Mouse (Mus musculus): ENCODE data around the gene Mfsd9. TPM values are rescaled to one million over a fixed set of nuclear protein-coding genes. Genes with fewer than 3 reads are reported as not detected.

The Mfsd9 gene
- polyA plus RNA-seq, 1 experiment from 2014 or later = 2.8 TPM

- WGBS = 26% methylated on average over 3 of the region's 3 CpGs
- no peak overlapping the region for H3K4me3 ChIP-seq
- H3K9me3 ChIP-seq (replicated peaks) = no peaks in the 10 kb centered on the region
- peak; percentile 26 for DNase-seq (ENCODE audit: low spot score)
- H3K27ac ChIP-seq (replicated peaks) = no peak overlapping the region
- H3K36me3 ChIP-seq = no peaks in the 10 kb centered on the region
- H3K4me1 ChIP-seq = no peaks in the 10 kb centered on the region
- H3K27me3 ChIP-seq (ENCODE audit: low read depth, poor library complexity, severe bottlenecking) = no peaks in the 10 kb centered on the region
Observed at GRCm38 (mm10) chr1:40802759-40803158, 12.3 kb upstream of the Mfsd9 start.

DNA sequence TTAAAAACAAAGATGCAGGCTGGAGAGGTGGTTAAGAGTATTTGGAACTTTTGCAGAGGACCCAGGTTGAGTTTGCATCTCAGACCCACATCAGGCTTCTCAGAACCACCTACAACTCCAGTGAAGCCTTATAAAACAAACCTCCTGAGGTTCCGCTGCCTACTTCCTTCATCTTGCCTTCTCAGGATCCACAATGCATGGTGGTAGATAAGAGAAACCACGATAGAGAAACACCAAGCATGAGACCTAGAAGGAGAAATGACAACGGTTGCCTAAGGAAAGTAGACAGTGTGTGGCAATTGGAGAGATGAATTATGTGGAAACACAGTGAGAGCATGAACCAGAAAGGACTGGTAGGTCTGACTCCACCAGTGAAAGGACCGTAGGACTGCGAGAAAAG, 10.4 kb upstream of the Mfsd9 start:
- Histone ChIP-seq H3K27me3 (ENCODE audit: low read depth, poor library complexity, severe bottlenecking) (no peaks in the 10 kb centered on the region), H3K4me3 (no peak overlapping the region), H3K4me1 (no peaks in the 10 kb centered on the region), H3K27ac (replicated peaks) (no peak overlapping the region), H3K9me3 (replicated peaks) (no peaks in the 10 kb centered on the region), H3K36me3 (no peaks in the 10 kb centered on the region)
- DNase-seq (ENCODE audit: low spot score) = no peak
- WGBS = 85% methylated on average over 5 of the region's 5 CpGs

DNA sequence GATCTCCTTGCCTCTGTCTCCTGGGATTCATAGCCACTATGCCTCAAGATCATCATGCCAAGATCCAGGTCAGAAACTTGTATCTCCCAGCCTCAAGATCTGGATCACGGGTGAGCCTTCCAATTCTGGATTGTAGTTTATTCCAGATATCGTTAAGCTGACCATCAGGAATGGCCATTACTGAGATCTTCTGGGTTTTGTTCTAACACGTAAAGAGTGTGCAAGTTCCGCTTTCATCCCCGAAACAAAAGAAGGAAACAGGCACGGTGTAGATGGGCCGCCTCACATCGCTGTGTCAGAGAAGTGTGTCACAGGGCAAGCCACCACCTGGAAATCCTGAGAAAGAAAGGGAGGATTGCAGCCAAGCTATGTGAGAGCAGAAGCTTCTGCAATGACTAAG, 8.6 kb upstream of the Mfsd9 start:
- Histone ChIP-seq H3K36me3 (no peaks in the 10 kb centered on the region), H3K27me3 (ENCODE audit: low read depth, poor library complexity, severe bottlenecking) (no peaks in the 10 kb centered on the region), H3K27ac (replicated peaks) (no peak overlapping the region), H3K4me3 (no peak overlapping the region), H3K4me1 (no peaks in the 10 kb centered on the region), H3K9me3 (replicated peaks) (no peaks in the 10 kb centered on the region)
- DNase-seq (ENCODE audit: low spot score) = no peak
- WGBS = 88% methylated on average over 8 of the region's 8 CpGs

DNA sequence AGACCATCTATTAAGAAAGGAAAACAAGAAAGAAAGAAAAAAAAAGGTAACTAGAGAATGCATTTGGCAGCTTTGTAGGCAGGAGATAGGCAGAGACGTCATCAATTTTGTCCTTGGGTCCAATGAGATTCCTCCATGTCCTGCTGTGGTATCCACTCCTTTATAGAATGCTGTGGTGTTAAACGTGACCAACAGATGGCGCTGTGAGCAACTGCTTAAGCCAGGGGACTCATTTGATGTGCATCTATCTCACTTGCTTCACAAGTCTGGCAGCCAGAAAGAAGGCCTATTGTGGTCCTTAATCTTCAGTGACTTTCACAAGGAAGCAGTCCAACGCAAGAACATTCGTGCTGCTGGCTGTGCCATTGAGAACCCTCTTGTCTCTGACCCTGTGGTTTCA, 6.9 kb upstream of the Mfsd9 start:
- Histone ChIP-seq H3K4me3 (no peak overlapping the region), H3K36me3 (no peaks in the 10 kb centered on the region), H3K4me1 (no peaks in the 10 kb centered on the region), H3K27ac (replicated peaks) (no peak overlapping the region), H3K27me3 (ENCODE audit: low read depth, poor library complexity, severe bottlenecking) (no peaks in the 10 kb centered on the region), H3K9me3 (replicated peaks) (no peaks in the 10 kb centered on the region)
- DNase-seq (ENCODE audit: low spot score) = peak; percentile 64
- 16% methylated on average over 5 of the region's 5 CpGs for WGBS

- 92% methylated on average over 1 of the region's 1 CpGs for WGBS
- no peak for DNase-seq (ENCODE audit: low spot score)
- Histone ChIP-seq H3K36me3 (no peaks in the 10 kb centered on the region), H3K9me3 (replicated peaks) (no peaks in the 10 kb centered on the region), H3K4me3 (no peak overlapping the region), H3K4me1 (peaks cover 7% of the 10 kb centered on the region), H3K27me3 (ENCODE audit: low read depth, poor library complexity, severe bottlenecking) (no peaks in the 10 kb centered on the region), H3K27ac (replicated peaks) (no peak overlapping the region)
Observed at GRCm38 (mm10) chr1:40795508-40795907, 5.0 kb upstream of the Mfsd9 start.

- no peaks in the 10 kb centered on the region for H3K27me3 ChIP-seq (ENCODE audit: low read depth, poor library complexity, severe bottlenecking)
- WGBS = 45% methylated on average over 5 of the region's 5 CpGs
- peak overlapping the region; percentile 73 for H3K4me3 ChIP-seq
- no peaks in the 10 kb centered on the region for H3K9me3 ChIP-seq (replicated peaks)
- no peak for DNase-seq (ENCODE audit: low spot score)
- no peaks in the 10 kb centered on the region for H3K36me3 ChIP-seq
- H3K4me1 ChIP-seq = peaks cover 16% of the 10 kb centered on the region
- H3K27ac ChIP-seq (replicated peaks) = no peak overlapping the region; the same call in 1 of the 2 replicates
Observed at GRCm38 (mm10) chr1:40789666-40790233, 737 bp downstream of the Mfsd9 start.

DNA sequence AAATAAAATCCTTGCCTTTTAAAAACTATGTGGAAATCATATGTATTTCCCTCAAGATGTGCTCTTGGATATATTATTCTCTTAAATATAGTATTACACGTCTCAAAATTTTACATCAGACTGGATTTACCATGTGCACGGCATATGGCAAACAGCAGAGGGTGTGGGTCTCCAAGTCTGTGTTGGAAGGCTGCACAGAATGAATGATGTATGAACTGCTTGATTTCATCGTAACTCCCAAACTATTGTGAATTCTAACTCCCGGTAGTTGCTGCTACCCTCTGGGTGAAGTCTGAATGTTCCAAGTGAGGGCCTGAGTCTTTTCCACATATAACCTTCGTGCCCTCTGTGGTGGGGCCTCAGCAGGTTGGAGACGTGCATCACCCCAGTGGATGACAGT, 1.5 kb downstream of the Mfsd9 start:
- Histone ChIP-seq H3K36me3 (no peaks in the 10 kb centered on the region), H3K4me1 (peaks cover 16% of the 10 kb centered on the region), H3K27me3 (ENCODE audit: low read depth, poor library complexity, severe bottlenecking) (no peaks in the 10 kb centered on the region), H3K4me3 (no peak overlapping the region), H3K27ac (replicated peaks) (no peak overlapping the region), H3K9me3 (replicated peaks) (no peaks in the 10 kb centered on the region)
- WGBS = 90% methylated on average over 6 of the region's 6 CpGs
- no peak for DNase-seq (ENCODE audit: low spot score)

GRCm38 (mm10) chr1:40785876-40786445, 4.5 kb downstream of the Mfsd9 start:
- H3K27me3 ChIP-seq (ENCODE audit: low read depth, poor library complexity, severe bottlenecking) = no peaks in the 10 kb centered on the region
- H3K4me3 ChIP-seq = no peak overlapping the region
- WGBS = 90% methylated on average over 11 of the region's 11 CpGs
- H3K4me1 ChIP-seq = peaks cover 13% of the 10 kb centered on the region
- H3K9me3 ChIP-seq (replicated peaks) = no peaks in the 10 kb centered on the region
- no peak for DNase-seq (ENCODE audit: low spot score)
- H3K27ac ChIP-seq (replicated peaks) = no peak overlapping the region
- no peaks in the 10 kb centered on the region for H3K36me3 ChIP-seq

- WGBS = 92% methylated on average over 9 of the region's 9 CpGs
- Histone ChIP-seq H3K27ac (replicated peaks) (no peak overlapping the region), H3K27me3 (ENCODE audit: low read depth, poor library complexity, severe bottlenecking) (no peaks in the 10 kb centered on the region), H3K4me1 (no peaks in the 10 kb centered on the region), H3K36me3 (peaks cover 8% of the 10 kb centered on the region), H3K4me3 (no peak overlapping the region), H3K9me3 (replicated peaks) (peaks cover 2% of the 10 kb centered on the region; the same call in 1 of the 2 replicates)
- no peak for DNase-seq (ENCODE audit: low spot score)
Observed at GRCm38 (mm10) chr1:40784306-40784705, 6.2 kb downstream of the Mfsd9 start.

GRCm38 (mm10) chr1:40783450-40783849, 7.0 kb downstream of the Mfsd9 start:
- H3K4me1 ChIP-seq = no peaks in the 10 kb centered on the region
- DNase-seq (ENCODE audit: low spot score) = no peak
- H3K9me3 ChIP-seq (replicated peaks) = peaks cover 10% of the 10 kb centered on the region
- peaks cover 16% of the 10 kb centered on the region for H3K36me3 ChIP-seq
- WGBS = 94% methylated on average over 7 of the region's 7 CpGs
- H3K27me3 ChIP-seq (ENCODE audit: low read depth, poor library complexity, severe bottlenecking) = no peaks in the 10 kb centered on the region
- H3K27ac ChIP-seq (replicated peaks) = no peak overlapping the region
- H3K4me3 ChIP-seq = no peak overlapping the region

GRCm38 (mm10) chr1:40776763-40777162, 13.7 kb downstream of the Mfsd9 start:
- H3K27ac ChIP-seq (replicated peaks) = no peak overlapping the region
- H3K27me3 ChIP-seq (ENCODE audit: low read depth, poor library complexity, severe bottlenecking) = no peaks in the 10 kb centered on the region
- H3K4me1 ChIP-seq = no peaks in the 10 kb centered on the region
- no peak for DNase-seq (ENCODE audit: low spot score)
- H3K36me3 ChIP-seq = peaks cover 24% of the 10 kb centered on the region
- peaks cover 11% of the 10 kb centered on the region for H3K9me3 ChIP-seq (replicated peaks)
- whole genome bisulfite sequencing = 94% methylated on average over 3 of the region's 3 CpGs
- no peak overlapping the region for H3K4me3 ChIP-seq

- no peak overlapping the region for H3K4me3 ChIP-seq
- 67% methylated on average over 2 of the region's 2 CpGs for WGBS
Observed at GRCm38 (mm10) chr1:40776102-40776501, 14.4 kb downstream of the Mfsd9 start.

DNA sequence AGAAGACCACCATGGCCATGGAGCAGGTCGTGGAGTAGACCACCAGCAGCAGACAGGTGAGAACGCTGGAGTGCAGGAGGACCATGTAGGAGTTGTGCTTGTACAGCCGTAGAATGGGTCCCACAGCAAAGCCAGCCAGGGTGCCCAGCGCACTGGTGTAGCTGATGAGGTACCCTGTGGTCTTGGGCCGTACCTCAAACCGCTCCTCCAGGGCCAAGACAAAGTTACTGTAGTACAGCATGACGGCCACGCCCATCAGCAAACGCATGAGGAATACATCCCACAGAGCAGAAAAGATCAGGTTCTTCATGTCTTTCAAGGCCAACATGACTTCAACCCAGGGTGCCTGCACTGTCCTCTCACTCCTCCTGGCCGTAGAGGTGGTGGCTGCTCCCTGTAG, 16.4 kb downstream of the Mfsd9 start:
- H3K36me3 ChIP-seq = peaks cover 14% of the 10 kb centered on the region
- H3K9me3 ChIP-seq (replicated peaks) = peaks cover 6% of the 10 kb centered on the region
- 95% methylated on average over 10 of the region's 10 CpGs for WGBS
- H3K4me1 ChIP-seq = no peaks in the 10 kb centered on the region
- H3K27me3 ChIP-seq (ENCODE audit: low read depth, poor library complexity, severe bottlenecking) = no peaks in the 10 kb centered on the region
- no peak overlapping the region for H3K27ac ChIP-seq (replicated peaks)
- DNase-seq (ENCODE audit: low spot score) = no peak
- H3K4me3 ChIP-seq = no peak overlapping the region

More at GRCm38 (mm10) chr1:40776102-40776501, 14.4 kb downstream of the Mfsd9 start:
- Histone ChIP-seq H3K4me1 (no peaks in the 10 kb centered on the region), H3K27me3 (ENCODE audit: low read depth, poor library complexity, severe bottlenecking) (no peaks in the 10 kb centered on the region), H3K9me3 (replicated peaks) (peaks cover 11% of the 10 kb centered on the region), H3K27ac (replicated peaks) (no peak overlapping the region), H3K36me3 (peaks cover 24% of the 10 kb centered on the region)
- DNase-seq (ENCODE audit: low spot score) = no peak
